Mouse (Mus musculus) ES-Bruce4 (cell line): ENCODE results near the gene Cdrt4. TPM values are rescaled to one million over a fixed set of nuclear protein-coding genes. Genes with fewer than 3 reads are reported as not detected.
A peak's percentile ranks its signal among the peaks of the same experiment; 100 is the strongest.

Experiments
- H3K27ac ChIP-seq: 2 replicates; pipeline ENCODE4 v1.5.1; 2012; ENCODE audit warnings: low read length, inconsistent platforms; ENCODE audit not compliant: insufficient read depth
- H3K27me3 ChIP-seq: 2 replicates; pipeline ENCODE4 v1.6.1; 2012; ENCODE audit warnings: mild to moderate bottlenecking, low read length, inconsistent platforms; ENCODE audit not compliant: control insufficient read depth, poor library complexity, insufficient read depth, severe bottlenecking
- H3K36me3 ChIP-seq: 2 replicates; pipeline ENCODE4 v1.6.1; 2012; ENCODE audit warnings: inconsistent platforms, mild to moderate bottlenecking, low read length, moderate library complexity; ENCODE audit not compliant: control insufficient read depth, poor library complexity, insufficient read depth, severe bottlenecking
- H3K4me1 ChIP-seq: one replicate; pipeline ENCODE4 v1.8.1; 2011; ENCODE audit warnings: low read length; ENCODE audit not compliant: control insufficient read depth, insufficient read depth
- H3K4me3 ChIP-seq: 2 replicates; pipeline ENCODE4 v1.5.1; 2011; ENCODE audit warnings: low read depth, mild to moderate bottlenecking, low read length
- H3K9ac ChIP-seq: 2 replicates; pipeline ENCODE4 v1.6.1; 2012; ENCODE audit warnings: low read depth, mild to moderate bottlenecking, inconsistent platforms; ENCODE audit not compliant: poor library complexity, severe bottlenecking
- H3K9me3 ChIP-seq: replicated peaks from 2 replicates; pipeline ENCODE4 v1.6.1; 2012; ENCODE audit warnings: mild to moderate bottlenecking, low read length, inconsistent platforms; ENCODE audit not compliant: control insufficient read depth, poor library complexity, insufficient read depth, severe bottlenecking
- CTCF ChIP-seq: IDR thresholded peaks from one replicate; pipeline ENCODE4 v1.8.1; 2011; ENCODE audit warnings: low read depth, low read length
- EP300 ChIP-seq: IDR thresholded peaks from 2 replicates; pipeline ENCODE4 v1.6.1; 2011; ENCODE audit warnings: low read depth, low read length; ENCODE audit not compliant: insufficient read depth
- POLR2A ChIP-seq: IDR thresholded peaks from one replicate; pipeline ENCODE4 v1.8.1; 2011; ENCODE audit warnings: low read length; ENCODE audit not compliant: insufficient read depth
- polyA plus RNA-seq: library from polyadenylated mRNA; stranded (reverse); fragments of >200 nt; gene quantifications from 2 replicates; pipeline ENCODE4 v1.2.4, GENCODE M21; 2011; ENCODE audit warnings: low read depth; ENCODE audit not compliant: missing spikeins, insufficient read depth, insufficient read length

Cdrt4 gene
- 1.9 TPM in 1 of 2 replicates, not detected in the other for polyA plus RNA-seq

DNA sequence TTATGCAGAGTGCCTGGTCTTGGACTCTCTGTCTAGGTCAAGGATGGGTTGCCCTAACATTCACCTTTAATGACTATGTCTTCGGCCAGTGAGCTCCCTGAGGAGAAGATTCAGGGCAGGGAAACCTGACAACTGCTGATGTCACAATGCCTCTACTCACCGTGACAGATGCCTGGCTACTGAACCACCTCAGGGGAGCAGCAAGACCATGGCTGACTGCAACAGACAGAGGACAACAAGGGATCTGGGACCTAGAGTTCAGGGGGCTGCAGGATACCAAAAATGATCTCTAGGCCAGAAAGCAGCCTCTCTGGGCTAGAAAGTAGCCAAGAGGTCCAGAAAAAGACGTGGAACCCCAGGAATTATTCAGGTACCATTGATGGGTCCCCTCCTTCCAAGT lies at the start of gene Cdrt4:
TSS of gene Cdrt4 (plus strand) at position 182 of the 400 bp plus-strand sequence.
- no peak within 1 kb of the TSS for H3K4me3 ChIP-seq
- no peaks in the 10 kb centered on the region for H3K27me3 ChIP-seq
- peaks cover 2% of the 10 kb centered on the region for H3K4me1 ChIP-seq
- H3K27ac ChIP-seq = no peak within 1 kb of the TSS
- no peaks in the 10 kb centered on the region for H3K9me3 ChIP-seq
- TF ChIP-seq CTCF (no peak), POLR2A (no peak), EP300 (no peak)
- H3K9ac ChIP-seq = no peak within 1 kb of the TSS
- no peaks in the 10 kb centered on the region for H3K36me3 ChIP-seq

GRCm38 (mm10) chr11:62901699-62902323 lies 49.2 kb upstream of the Cdrt4 start:
- Histone ChIP-seq H3K9ac (no peak overlapping the region), H3K36me3 (no peaks in the 10 kb centered on the region), H3K4me3 (no peak overlapping the region), H3K4me1 (peaks cover 1% of the 10 kb centered on the region), H3K27me3 (no peaks in the 10 kb centered on the region), H3K27ac (no peak overlapping the region), H3K9me3 (no peaks in the 10 kb centered on the region)
- peak; percentile 22 for TF ChIP-seq CTCF
- TF ChIP-seq EP300 = no peak
- TF ChIP-seq POLR2A = no peak

- Histone ChIP-seq H3K36me3 (no peaks in the 10 kb centered on the region), H3K9me3 (no peaks in the 10 kb centered on the region), H3K4me3 (no peak overlapping the region), H3K27ac (no peak overlapping the region), H3K4me1 (peaks cover 1% of the 10 kb centered on the region), H3K9ac (no peak overlapping the region), H3K27me3 (no peaks in the 10 kb centered on the region)
- TF ChIP-seq EP300 (no peak), POLR2A (no peak), CTCF (no peak)
Measured at GRCm38 (mm10) chr11:62903871-62904495, 47.0 kb upstream of the Cdrt4 start.

DNA sequence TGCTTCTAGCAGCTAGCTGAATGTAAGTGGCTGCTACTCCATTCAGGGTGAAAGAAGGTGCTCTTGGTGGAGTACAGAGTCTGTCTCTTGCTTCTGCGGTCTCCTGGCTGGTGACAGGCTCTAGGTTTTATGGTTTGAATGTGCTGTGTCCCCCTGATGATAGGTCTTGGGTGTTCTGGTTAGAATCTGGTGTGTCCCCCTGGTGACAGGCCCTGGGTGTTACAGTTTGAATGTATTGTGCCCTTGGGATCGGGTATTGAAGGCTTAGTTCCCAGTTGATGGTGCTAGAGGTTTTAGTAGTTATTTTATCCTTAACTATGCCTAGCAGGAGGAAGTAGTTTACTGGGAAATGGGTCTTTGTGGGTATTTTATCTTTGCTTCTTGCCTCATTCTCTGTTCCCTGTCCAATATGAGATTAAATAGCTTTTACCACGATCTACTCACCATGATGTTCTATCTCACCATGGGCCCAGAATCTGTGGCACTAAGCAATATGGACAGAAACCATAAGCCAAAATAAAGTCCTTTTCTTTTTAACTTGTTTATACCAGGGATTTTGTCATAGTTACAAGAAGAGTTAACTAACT lies 41.2 kb upstream of the Cdrt4 start:
- H3K4me3 ChIP-seq = no peak overlapping the region
- TF ChIP-seq POLR2A (no peak), EP300 (no peak), CTCF (no peak)

GRCm38 (mm10) chr11:62911362-62911761 lies 39.6 kb upstream of the Cdrt4 start:
- H3K27me3 ChIP-seq = no peaks in the 10 kb centered on the region
- H3K27ac ChIP-seq = no peak overlapping the region
- H3K36me3 ChIP-seq = no peaks in the 10 kb centered on the region
- no peak overlapping the region for H3K9ac ChIP-seq
- TF ChIP-seq EP300 (no peak), POLR2A (no peak)
- H3K9me3 ChIP-seq = no peaks in the 10 kb centered on the region
- no peaks in the 10 kb centered on the region for H3K4me1 ChIP-seq
- no peak overlapping the region for H3K4me3 ChIP-seq

More for the DNA sequence above, 41.2 kb upstream of the Cdrt4 start:
- Histone ChIP-seq H3K27ac (no peak overlapping the region), H3K4me1 (no peaks in the 10 kb centered on the region), H3K9ac (no peak overlapping the region), H3K9me3 (no peaks in the 10 kb centered on the region), H3K27me3 (no peaks in the 10 kb centered on the region), H3K36me3 (no peaks in the 10 kb centered on the region)

DNA sequence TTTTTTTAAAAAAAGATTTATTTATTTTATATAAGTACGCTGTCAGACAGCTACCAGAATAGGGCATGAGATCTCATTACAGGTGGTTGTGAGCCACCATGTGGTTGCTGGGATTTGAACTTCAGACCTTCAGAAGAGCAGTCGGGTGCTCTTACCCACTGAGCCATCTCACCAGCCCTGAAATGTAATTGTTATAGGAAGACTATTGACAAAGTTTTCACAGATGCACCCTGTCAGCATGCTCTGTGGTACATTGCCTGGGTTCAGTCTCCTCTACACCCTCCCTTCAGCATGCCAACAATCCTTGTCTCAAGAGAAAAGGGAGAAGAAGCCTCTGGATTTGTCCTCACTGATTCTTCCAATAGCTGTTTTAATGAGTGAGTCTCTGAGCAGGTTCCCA lies 37.9 kb upstream of the Cdrt4 start:
- no peak overlapping the region for H3K27ac ChIP-seq
- H3K4me3 ChIP-seq = no peak overlapping the region
- no peak overlapping the region for H3K9ac ChIP-seq
- no peaks in the 10 kb centered on the region for H3K9me3 ChIP-seq
- no peak for TF ChIP-seq EP300
- no peak for TF ChIP-seq POLR2A
- no peak for TF ChIP-seq CTCF
- H3K36me3 ChIP-seq = no peaks in the 10 kb centered on the region
- H3K27me3 ChIP-seq = no peaks in the 10 kb centered on the region
- H3K4me1 ChIP-seq = no peaks in the 10 kb centered on the region
